Mouse (Mus musculus) liver, postnatal 0 days (tissue): ENCODE results near the gene Aqp6. TPM values are rescaled to one million over a fixed set of nuclear protein-coding genes. Genes with fewer than 3 reads are reported as not detected.
A peak's percentile ranks its signal among the peaks of the same experiment; 100 is the strongest.

ENCODE experiments used
- ATAC-seq: fragments of 200-750 bp; cut with Nextera tagmentation; 2 replicates; pipeline ENCODE4 v1.8.0; 2017; ENCODE audit warnings: mild to moderate bottlenecking, moderate library complexity
- DNase-seq: peaks from one replicate; pipeline ENCODE4 v3.0.0-alpha.2; 2016
- H3K27ac ChIP-seq: fragments of 300-500 bp; sonication (generic); 2 replicates; pipeline ENCODE4 v1.5.1; 2014; ENCODE audit warnings: antibody characterized with exemption, moderate library complexity, mild to moderate bottlenecking, low read depth
- H3K27me3 ChIP-seq: fragments of 300-500 bp; sonication (generic); 2 replicates; pipeline ENCODE4 v1.6.1; 2014; ENCODE audit warnings: low read length, control low read depth, mixed read lengths; ENCODE audit not compliant: insufficient read depth
- H3K36me3 ChIP-seq: fragments of 300-500 bp; sonication (generic); replicated peaks from 2 replicates; pipeline ENCODE4 v1.6.1; 2014; ENCODE audit warnings: mild to moderate bottlenecking, control low read depth, low read length, moderate library complexity, mixed read lengths; ENCODE audit not compliant: insufficient read depth
- H3K4me1 ChIP-seq: fragments of 300-500 bp; sonication (generic); 2 replicates; pipeline ENCODE4 v1.6.1; 2014; ENCODE audit warnings: antibody characterized with exemption, mild to moderate bottlenecking, control low read depth; ENCODE audit not compliant: insufficient read depth
- H3K4me2 ChIP-seq: fragments of 300-500 bp; sonication (generic); 2 replicates; pipeline ENCODE4 v1.6.1; 2014; ENCODE audit warnings: low read depth, mild to moderate bottlenecking, low read length, moderate library complexity, mixed read lengths
- H3K4me3 ChIP-seq: fragments of 300-500 bp; sonication (generic); 2 replicates; pipeline ENCODE4 v1.5.1; 2014; ENCODE audit warnings: low read depth, low read length
- H3K9ac ChIP-seq: fragments of 300-500 bp; sonication (generic); replicated peaks from 2 replicates; pipeline ENCODE4 v1.6.1; 2014; ENCODE audit warnings: mild to moderate bottlenecking, moderate library complexity
- H3K9me3 ChIP-seq: fragments of 300-500 bp; sonication (generic); 2 replicates; pipeline ENCODE4 v1.6.1; 2016; ENCODE audit warnings: mild to moderate bottlenecking, control low read depth, low read length, mixed read lengths
- CTCF ChIP-seq: sonication (generic); IDR thresholded peaks from 2 replicates; pipeline ENCODE4 v1.5.1; 2016; ENCODE audit warnings: antibody characterized with exemption, low read depth
- EP300 ChIP-seq: IDR thresholded peaks from 2 replicates; pipeline ENCODE4 v1.6.1; 2016; ENCODE audit warnings: antibody characterized with exemption, low read depth, mild to moderate bottlenecking
- WGBS: fragments of 180-500 bp; shearing (Covaris S2); extraction: QIAGEN DNeasy Blood & Tissue Kit; methylation state at CpG from one replicate; pipeline ENCODE4 v1.1.7; 2014; ENCODE audit not compliant: insufficient replicate concordance; 5-methylcytosine and 5-hydroxymethylcytosine counted together
- polyA plus RNA-seq: library from polyadenylated mRNA; unstranded; fragments of >200 nt; fragmentation: Nextera tagmentation; extraction: Ambion mirVana; gene quantifications from 2 replicates; pipeline ENCODE4 v1.2.1, GENCODE M21; 2015

Aqp6 gene
- polyA plus RNA-seq, 1 experiment from 2014 or later: not detected

GRCm38 (mm10) chr15:99596056-99596687 is 5.0 kb upstream of the Aqp6 start:
- Histone ChIP-seq H3K27me3 (peaks cover 69% of the 10 kb centered on the region), H3K36me3 (no peaks in the 10 kb centered on the region), H3K4me2 (no peak overlapping the region), H3K9me3 (no peaks in the 10 kb centered on the region), H3K27ac (no peak overlapping the region), H3K9ac (no peak overlapping the region), H3K4me1 (no peaks in the 10 kb centered on the region), H3K4me3 (no peak overlapping the region)
- WGBS: 0% methylated on average over 7 of the region's 7 CpGs
- ATAC-seq (peak; percentile 92), DNase-seq (peak; percentile 90)
- peak; percentile 93 for TF ChIP-seq CTCF
- no peak for TF ChIP-seq EP300

- 47% methylated on average over 7 of the region's 7 CpGs for WGBS
- Histone ChIP-seq H3K27ac (no peak overlapping the region), H3K4me3 (no peak overlapping the region), H3K4me1 (no peaks in the 10 kb centered on the region), H3K9ac (no peak overlapping the region), H3K36me3 (no peaks in the 10 kb centered on the region), H3K9me3 (no peaks in the 10 kb centered on the region), H3K4me2 (no peak overlapping the region), H3K27me3 (peaks cover 62% of the 10 kb centered on the region)
- DNase-seq (no peak), ATAC-seq (no peak)
- TF ChIP-seq CTCF: no peak
- no peak for TF ChIP-seq EP300
Observed at GRCm38 (mm10) chr15:99596841-99597240, 4.4 kb upstream of the Aqp6 start.

- DNase-seq: no peak
- Histone ChIP-seq H3K4me1 (no peaks in the 10 kb centered on the region), H3K36me3 (no peaks in the 10 kb centered on the region), H3K9ac (no peak overlapping the region), H3K4me2 (no peak overlapping the region), H3K4me3 (no peak overlapping the region), H3K27ac (no peak overlapping the region), H3K27me3 (peaks cover 54% of the 10 kb centered on the region), H3K9me3 (no peaks in the 10 kb centered on the region)
- no peak for ATAC-seq
- TF ChIP-seq EP300: no peak
- no peak for TF ChIP-seq CTCF
- 48% methylated on average over 8 of the region's 8 CpGs for WGBS
Observed at GRCm38 (mm10) chr15:99597596-99597995, 3.6 kb upstream of the Aqp6 start.

GRCm38 (mm10) chr15:99599245-99600070 is 1.7 kb upstream of the Aqp6 start:
- Histone ChIP-seq H3K4me1 (no peaks in the 10 kb centered on the region), H3K27me3 (peaks cover 42% of the 10 kb centered on the region), H3K9me3 (no peaks in the 10 kb centered on the region), H3K36me3 (no peaks in the 10 kb centered on the region), H3K9ac (no peak overlapping the region), H3K4me2 (no peak overlapping the region), H3K4me3 (no peak overlapping the region), H3K27ac (no peak overlapping the region)
- WGBS: 61% methylated on average over 17 of the region's 17 CpGs
- TF ChIP-seq EP300: no peak
- no peak for TF ChIP-seq CTCF
- no peak for DNase-seq
- no peak for ATAC-seq

GRCm38 (mm10) chr15:99601823-99602120 is 572 bp downstream of the Aqp6 start:
- no peak overlapping the region for H3K4me3 ChIP-seq
- no peaks in the 10 kb centered on the region for H3K4me1 ChIP-seq
- H3K27ac ChIP-seq: no peak overlapping the region
- H3K36me3 ChIP-seq: no peaks in the 10 kb centered on the region
- peaks cover 31% of the 10 kb centered on the region for H3K27me3 ChIP-seq
- H3K4me2 ChIP-seq: no peak overlapping the region
- no peaks in the 10 kb centered on the region for H3K9me3 ChIP-seq
- ATAC-seq (no peak), DNase-seq (no peak)
- WGBS: 41% methylated on average over 5 of the region's 5 CpGs
- TF ChIP-seq CTCF: no peak
- TF ChIP-seq EP300: no peak
- H3K9ac ChIP-seq: no peak overlapping the region

- Histone ChIP-seq H3K27me3 (peaks cover 28% of the 10 kb centered on the region), H3K9ac (no peak overlapping the region), H3K4me2 (no peak overlapping the region), H3K36me3 (no peaks in the 10 kb centered on the region), H3K27ac (no peak overlapping the region), H3K4me1 (no peaks in the 10 kb centered on the region), H3K9me3 (no peaks in the 10 kb centered on the region), H3K4me3 (no peak overlapping the region)
- no peak for DNase-seq
- WGBS: 75% methylated on average over 17 of the region's 17 CpGs
- TF ChIP-seq CTCF: no peak
- TF ChIP-seq EP300: no peak
- no peak for ATAC-seq
Observed at GRCm38 (mm10) chr15:99602206-99602820, 1.1 kb downstream of the Aqp6 start.
